Mouse (Mus musculus) testis, adult 2 months (tissue): Measurements from ENCODE around the gene Rcn2.

Experiments used
- CTCF ChIP-seq: fragments of 200-500 bp; IDR thresholded peaks from 2 replicates; pipeline ENCODE4 v1.5.1; 2012; ENCODE audit warnings: low read depth, mild to moderate bottlenecking, inconsistent platforms, low read length, moderate library complexity; ENCODE audit not compliant: control insufficient read depth, insufficient read depth, insufficient replicate concordance
- POLR2A ChIP-seq: fragments of 200-500 bp; IDR thresholded peaks from 2 replicates; pipeline ENCODE4 v1.6.1; 2012; ENCODE audit warnings: low read depth, mild to moderate bottlenecking, inconsistent platforms, low read length, moderate library complexity; ENCODE audit not compliant: control insufficient read depth

- TF ChIP-seq CTCF (no peak), POLR2A (no peak)
Observed at GRCm38 (mm10) chr9:56053796-56054195, 12.2 kb downstream of the Rcn2 start.
